Mouse (Mus musculus) WW6 (cell line): ENCODE data around the gene Fkbp2.

Source experiments
- DNase-seq: peaks from one replicate; pipeline ENCODE4 v3.0.0-alpha.2; 2013; ENCODE audit warnings: low read depth, low spot score

The Fkbp2 gene

GRCm38 (mm10) chr19:6980381-6981093 is at the start of gene Fkbp2:
Gene Fkbp2 (minus strand): TSS chr19:6980501.
- DNase-seq: peak; percentile 95

- DNase-seq: no peak
Observed at GRCm38 (mm10) chr19:7029531-7029930, 49.2 kb upstream of the Fkbp2 start.

- no peak for DNase-seq
Observed at GRCm38 (mm10) chr19:7020224-7020641, 39.9 kb upstream of the Fkbp2 start.

- DNase-seq: no peak
Observed at GRCm38 (mm10) chr19:7019191-7019590, 38.9 kb upstream of the Fkbp2 start, which contains the start of gene Fermt3. Gene Fermt3 (minus strand): TSS chr19:7019469.

- DNase-seq: no peak
Observed at GRCm38 (mm10) chr19:7018546-7018945, 38.2 kb upstream of the Fkbp2 start.

- DNase-seq: no peak
Observed at GRCm38 (mm10) chr19:7017541-7018457, 37.5 kb upstream of the Fkbp2 start.

GRCm38 (mm10) chr19:7014481-7015135 is 34.3 kb upstream of the Fkbp2 start:
- DNase-seq: no peak

- DNase-seq: no peak
Observed at GRCm38 (mm10) chr19:7013984-7014383, 33.7 kb upstream of the Fkbp2 start.

- no peak for DNase-seq
Observed at GRCm38 (mm10) chr19:7012426-7012825, 32.1 kb upstream of the Fkbp2 start.

- DNase-seq: no peak
Observed at GRCm38 (mm10) chr19:7006892-7007593, 26.7 kb upstream of the Fkbp2 start.

GRCm38 (mm10) chr19:6999360-7000063 is 19.2 kb upstream of the Fkbp2 start:
- no peak for DNase-seq

GRCm38 (mm10) chr19:6997721-6998290 is 17.5 kb upstream of the Fkbp2 start:
- no peak for DNase-seq

- DNase-seq: peak; percentile 76
Observed at GRCm38 (mm10) chr19:6996006-6996405, 15.7 kb upstream of the Fkbp2 start, which contains the start of the genes Nudt22 and Trpt1. Gene Nudt22 (minus strand): TSS chr19:6996117. Gene Trpt1 (plus strand): TSS chr19:6996131.

- no peak for DNase-seq
Observed at GRCm38 (mm10) chr19:6995255-6995991, 15.1 kb upstream of the Fkbp2 start.

- DNase-seq: no peak
Observed at GRCm38 (mm10) chr19:6994489-6994888, 14.2 kb upstream of the Fkbp2 start.

- DNase-seq: no peak
Observed at GRCm38 (mm10) chr19:6994002-6994401, 13.7 kb upstream of the Fkbp2 start.

GRCm38 (mm10) chr19:6993011-6993770 is 12.9 kb upstream of the Fkbp2 start:
- DNase-seq: no peak

- peak; percentile 95 for DNase-seq
Observed at GRCm38 (mm10) chr19:6992011-6992858, 11.9 kb upstream of the Fkbp2 start, which contains the start of gene Dnajc4. Gene Dnajc4 (minus strand): TSS chr19:6992572.
